Mouse (Mus musculus): Measurements from ENCODE around the gene Slc22a7. TPM values are rescaled to one million over a fixed set of nuclear protein-coding genes. Genes with fewer than 3 reads are reported as not detected.

Slc22a7 gene
- polyA plus RNA-seq, 1 experiment = not detected

DNA sequence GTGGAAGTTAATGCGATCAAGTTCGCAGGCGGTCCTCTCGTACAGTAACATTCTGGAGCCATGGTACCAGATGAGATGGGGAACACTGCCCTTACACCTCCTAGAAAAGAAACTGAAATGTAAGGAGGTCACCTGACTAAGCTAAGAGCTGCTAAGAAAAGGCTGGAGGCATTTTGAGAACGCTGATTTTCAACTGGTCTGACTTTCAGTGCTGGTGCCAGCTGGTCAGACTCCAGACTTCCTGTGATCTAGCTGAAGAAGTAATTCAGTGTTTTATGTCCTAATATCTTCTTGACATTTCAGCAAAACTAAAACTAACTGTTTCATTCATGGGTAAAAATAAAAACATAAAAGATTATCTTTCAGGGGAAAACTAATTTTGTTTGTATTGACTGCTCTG is 19.6 kb downstream of the Slc22a7 start:
- Histone ChIP-seq H3K4me1 (ENCODE audit: control insufficient read depth, insufficient read depth, low read length) (no peaks in the 10 kb centered on the region), H3K4me3 (ENCODE audit: insufficient read depth, low read depth, low read length) (no peak overlapping the region), H3K27ac (ENCODE audit: insufficient read depth, low read depth, low read length) (no peak overlapping the region)
- 39% methylated on average over 5 of the region's 5 CpGs for WGBS
- TF ChIP-seq CTCF (IDR thresholded peaks at IDR 0.05; ENCODE audit: insufficient read depth, low read depth, low read length) (no peak), POLR2A (IDR thresholded peaks at IDR 0.05; ENCODE audit: insufficient read depth, low read depth, low read length) (no peak)

DNA sequence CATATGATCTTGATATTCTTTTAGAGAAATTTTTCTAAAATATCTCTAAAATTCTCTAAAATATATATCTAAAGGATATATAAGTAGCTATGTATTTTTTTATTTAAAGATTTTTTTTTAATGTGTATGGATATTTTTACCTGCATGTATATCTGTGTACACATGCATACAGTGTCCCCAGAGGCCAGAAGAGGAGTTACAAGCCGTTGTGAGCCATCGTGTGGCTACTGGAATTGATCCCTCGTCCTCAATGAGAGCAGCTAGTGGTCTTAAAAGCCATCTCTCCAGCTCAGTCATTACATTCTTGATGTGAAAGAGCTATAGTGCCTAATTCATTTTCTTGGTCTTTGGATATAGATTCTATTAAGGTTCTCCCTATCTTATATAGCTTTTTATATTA is 29.8 kb downstream of the Slc22a7 start:
- Histone ChIP-seq H3K4me3 (ENCODE audit: insufficient read depth, low read depth, low read length) (no peak overlapping the region), H3K27ac (ENCODE audit: insufficient read depth, low read depth, low read length) (no peak overlapping the region), H3K4me1 (ENCODE audit: control insufficient read depth, insufficient read depth, low read length) (no peaks in the 10 kb centered on the region)
- 19% methylated on average over 3 of the region's 3 CpGs for WGBS
- no peak for TF ChIP-seq POLR2A (IDR thresholded peaks at IDR 0.05; ENCODE audit: insufficient read depth, low read depth, low read length)
- no peak for TF ChIP-seq CTCF (IDR thresholded peaks at IDR 0.05; ENCODE audit: insufficient read depth, low read depth, low read length)

DNA sequence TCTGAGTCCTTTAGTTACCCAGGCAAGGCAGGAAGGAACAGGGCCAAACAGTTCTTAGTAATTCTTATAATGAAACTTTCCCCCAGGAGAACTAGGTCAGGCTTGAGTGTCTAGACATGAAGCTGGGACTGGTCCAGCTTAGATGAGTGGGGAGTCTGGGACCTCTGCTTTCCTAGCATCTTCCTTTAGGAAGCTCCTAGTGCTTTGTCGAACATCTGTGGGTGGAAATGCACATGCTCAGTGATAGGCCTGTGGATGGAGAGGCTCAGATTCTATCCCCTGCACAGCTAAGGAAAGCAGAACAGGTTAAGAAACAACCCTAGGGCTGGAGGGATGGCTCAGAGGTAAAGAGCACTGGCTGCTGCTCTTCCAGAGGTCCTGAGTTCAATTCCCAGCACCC is 43.6 kb downstream of the Slc22a7 start:
- no peak overlapping the region for H3K27ac ChIP-seq (ENCODE audit: insufficient read depth, low read depth, low read length)
- H3K4me3 ChIP-seq (ENCODE audit: insufficient read depth, low read depth, low read length) = no peak overlapping the region
- TF ChIP-seq POLR2A (IDR thresholded peaks at IDR 0.05; ENCODE audit: insufficient read depth, low read depth, low read length) (no peak), CTCF (IDR thresholded peaks at IDR 0.05; ENCODE audit: insufficient read depth, low read depth, low read length) (no peak)
- no peaks in the 10 kb centered on the region for H3K4me1 ChIP-seq (ENCODE audit: control insufficient read depth, insufficient read depth, low read length)
- 30% methylated on average over 1 of the region's 1 CpGs for WGBS

DNA sequence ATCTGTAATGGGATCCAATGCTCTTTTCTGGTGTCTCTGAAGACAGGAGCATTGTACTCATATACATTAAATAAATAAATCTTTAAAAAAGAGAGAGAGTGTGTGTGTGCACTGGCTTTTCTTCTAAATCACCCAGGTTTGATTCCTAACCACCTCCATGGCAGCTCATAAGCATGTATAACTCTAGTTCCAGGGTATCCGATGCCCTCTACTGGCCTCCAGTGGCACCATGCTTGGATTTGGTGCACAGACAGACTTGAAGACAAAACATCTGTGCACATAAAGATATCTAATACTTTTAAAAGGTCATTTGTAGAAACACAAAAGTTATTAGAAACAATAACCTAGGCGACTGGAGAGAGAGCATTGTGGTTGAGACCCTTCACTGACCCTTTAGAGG is 45.2 kb downstream of the Slc22a7 start:
- no peak overlapping the region for H3K4me3 ChIP-seq (ENCODE audit: insufficient read depth, low read depth, low read length)
- 43% methylated on average over 2 of the region's 2 CpGs for WGBS
- H3K4me1 ChIP-seq (ENCODE audit: control insufficient read depth, insufficient read depth, low read length) = no peaks in the 10 kb centered on the region
- H3K27ac ChIP-seq (ENCODE audit: insufficient read depth, low read depth, low read length) = no peak overlapping the region
- no peak for TF ChIP-seq POLR2A (IDR thresholded peaks at IDR 0.05; ENCODE audit: insufficient read depth, low read depth, low read length)
- no peak for TF ChIP-seq CTCF (IDR thresholded peaks at IDR 0.05; ENCODE audit: insufficient read depth, low read depth, low read length)

DNA sequence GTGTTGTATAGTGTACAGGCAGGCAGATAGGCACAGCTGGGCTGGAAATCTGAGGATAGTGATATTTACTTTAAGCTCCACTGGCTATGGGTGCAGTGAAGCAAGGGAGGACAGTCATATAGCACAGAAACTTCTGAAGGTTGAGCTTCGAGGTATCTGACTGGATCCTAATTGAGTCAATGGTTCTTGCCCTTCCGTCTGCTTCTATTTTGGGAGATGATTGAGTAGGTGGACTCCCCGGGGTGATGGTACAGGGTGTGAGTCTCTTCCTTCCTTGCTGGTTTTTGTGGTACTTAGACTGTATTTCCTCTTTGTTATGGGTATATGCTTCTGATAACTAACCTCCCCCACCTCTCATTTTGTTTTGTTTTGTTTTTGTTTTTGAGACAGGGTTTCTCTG is 50.1 kb downstream of the Slc22a7 start:
- Histone ChIP-seq H3K4me1 (ENCODE audit: control insufficient read depth, insufficient read depth, low read length) (no peaks in the 10 kb centered on the region; the same call in 1 of the 2 replicates), H3K27ac (ENCODE audit: insufficient read depth, low read depth, low read length) (no peak overlapping the region), H3K4me3 (ENCODE audit: insufficient read depth, low read depth, low read length) (no peak overlapping the region)
- TF ChIP-seq CTCF (IDR thresholded peaks at IDR 0.05; ENCODE audit: insufficient read depth, low read depth, low read length) = no peak
- TF ChIP-seq POLR2A (IDR thresholded peaks at IDR 0.05; ENCODE audit: insufficient read depth, low read depth, low read length) = no peak
- 47% methylated on average over 3 of the region's 3 CpGs for WGBS

DNA sequence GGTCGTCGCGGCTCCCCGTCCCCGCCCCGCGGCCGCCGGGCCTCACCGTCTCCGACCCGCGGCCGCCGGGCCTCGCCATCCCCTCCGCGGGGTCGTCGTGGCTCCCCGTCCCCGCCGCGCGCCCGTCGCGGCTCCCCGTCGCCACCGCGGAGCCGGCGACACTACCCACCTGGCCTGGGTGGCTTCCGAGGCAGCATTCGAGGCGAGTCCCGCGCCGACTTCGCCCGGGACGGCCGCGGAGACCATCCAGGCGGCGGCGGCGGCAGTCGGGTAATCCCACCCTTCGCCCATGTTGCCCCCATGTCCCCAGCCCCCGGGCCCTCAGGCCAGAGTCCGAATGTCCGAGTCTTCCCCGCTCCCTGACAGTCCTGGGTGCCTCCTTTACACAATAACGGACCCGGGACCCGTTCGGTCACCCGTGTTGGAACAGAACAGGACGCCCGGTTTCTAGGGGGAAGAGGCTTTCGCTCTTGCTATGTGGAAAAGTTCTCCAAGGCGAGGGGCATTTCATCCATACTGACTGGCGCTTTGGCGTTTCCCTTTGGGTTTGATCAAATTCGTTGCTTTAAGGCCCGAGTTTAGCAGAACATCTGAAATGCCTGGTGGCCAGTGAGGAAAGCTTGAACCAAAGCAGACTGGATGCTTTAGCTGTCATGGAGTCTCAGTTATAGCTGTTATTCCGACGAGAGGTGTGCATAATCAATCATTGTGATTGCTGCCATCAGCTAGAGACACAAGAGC is 54.0 kb downstream of the Slc22a7 start:
- WGBS = 2% methylated on average over 70 of the region's 70 CpGs
- peak overlapping the region; percentile 84 for H3K4me3 ChIP-seq (ENCODE audit: insufficient read depth, low read depth, low read length)
- TF ChIP-seq CTCF (IDR thresholded peaks at IDR 0.05; ENCODE audit: insufficient read depth, low read depth, low read length) = no peak
- no peak for TF ChIP-seq POLR2A (IDR thresholded peaks at IDR 0.05; ENCODE audit: insufficient read depth, low read depth, low read length)
- H3K27ac ChIP-seq (ENCODE audit: insufficient read depth, low read depth, low read length) = no peak overlapping the region
- H3K4me1 ChIP-seq (ENCODE audit: control insufficient read depth, insufficient read depth, low read length) = no peaks in the 10 kb centered on the region; the same call in 1 of the 2 replicates

DNA sequence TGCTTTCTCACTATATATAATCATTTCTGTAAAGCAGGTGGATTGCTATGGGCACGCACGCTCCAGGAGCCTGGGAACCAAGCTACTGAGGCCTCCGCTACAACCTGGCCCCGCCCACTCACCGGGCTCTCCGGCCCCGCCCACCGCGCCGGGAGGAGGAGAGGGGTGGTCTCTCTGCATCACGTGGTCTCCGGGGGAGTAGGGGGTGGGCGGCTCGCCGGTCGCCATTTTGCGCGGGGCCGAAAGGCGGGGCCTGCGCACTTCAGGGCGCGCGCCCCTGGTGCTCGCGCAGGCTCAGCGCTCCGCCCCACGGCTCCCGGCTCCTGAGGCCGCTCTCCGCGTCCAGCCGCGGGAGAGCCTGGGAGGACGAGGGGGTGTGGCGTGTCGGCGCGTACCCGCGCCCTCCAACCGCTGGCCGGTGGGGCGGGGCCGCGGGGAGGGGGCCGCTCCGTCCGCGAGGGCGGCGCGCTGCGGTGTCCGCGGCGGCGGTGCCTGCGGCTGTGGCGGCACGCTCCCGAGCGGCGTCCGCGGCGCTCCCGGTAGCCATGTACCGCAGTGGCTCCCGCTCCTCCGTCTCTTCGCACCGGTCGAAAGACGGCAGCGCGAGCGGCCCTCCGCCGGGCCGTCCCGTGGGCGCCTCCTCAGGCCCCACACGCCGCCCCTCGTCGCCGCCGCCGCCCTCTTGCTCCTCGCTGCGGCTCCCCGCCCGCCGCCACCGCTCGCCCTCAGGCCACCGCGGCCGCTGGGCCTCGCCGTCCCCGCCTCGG is 54.8 kb downstream of the Slc22a7 start, which contains the start of gene Zfp318:
TSS of gene Zfp318 (plus strand) at position 438 of the 767 bp plus-strand sequence.
- WGBS = 1% methylated on average over 101 of the region's 105 CpGs
- Histone ChIP-seq H3K27ac (ENCODE audit: insufficient read depth, low read depth, low read length) (peak within 1 kb of the TSS; percentile 62), H3K4me3 (ENCODE audit: insufficient read depth, low read depth, low read length) (peak within 1 kb of the TSS; percentile 84), H3K4me1 (ENCODE audit: control insufficient read depth, insufficient read depth, low read length) (no peaks in the 10 kb centered on the region; the same call in 1 of the 2 replicates)
- peak; percentile 81; the same call in 1 of the 2 replicates for TF ChIP-seq POLR2A (IDR thresholded peaks at IDR 0.05; ENCODE audit: insufficient read depth, low read depth, low read length)
- no peak for TF ChIP-seq CTCF (IDR thresholded peaks at IDR 0.05; ENCODE audit: insufficient read depth, low read depth, low read length)

Other genes with a start within 250 kb of the Slc22a7 start
- gene Polh, start 235.8 kb downstream of the Slc22a7 start, polyA plus RNA-seq (2012; ENCODE audit: insufficient read depth, insufficient read length, low replicate concordance, missing spikeins) = not detected in 2 replicates
- 150 TPM in 1 of 2 replicates, not detected in the other for gene Xpo5, start 235.7 kb downstream of the Slc22a7 start, polyA plus RNA-seq (2012; ENCODE audit: insufficient read depth, insufficient read length, low replicate concordance, missing spikeins)
- not detected in 2 replicates for gene Polr1c, start 190.4 kb downstream of the Slc22a7 start, polyA plus RNA-seq (2012; ENCODE audit: insufficient read depth, insufficient read length, low replicate concordance, missing spikeins)
- gene Yipf3, start 190.4 kb downstream of the Slc22a7 start, polyA plus RNA-seq (2012; ENCODE audit: insufficient read depth, insufficient read length, low replicate concordance, missing spikeins) = not detected in 2 replicates
- not detected in 2 replicates for gene Lrrc73, start 184.9 kb downstream of the Slc22a7 start, polyA plus RNA-seq (2012; ENCODE audit: insufficient read depth, insufficient read length, low replicate concordance, missing spikeins)
- gene Tjap1, start 155.4 kb downstream of the Slc22a7 start, polyA plus RNA-seq (2012; ENCODE audit: insufficient read depth, insufficient read length, low replicate concordance, missing spikeins) = not detected in 2 replicates
- gene Dlk2, start 141.0 kb downstream of the Slc22a7 start, polyA plus RNA-seq (2012; ENCODE audit: insufficient read depth, insufficient read length, low replicate concordance, missing spikeins) = not detected in 2 replicates
- gene Abcc10, start 110.1 kb downstream of the Slc22a7 start, polyA plus RNA-seq (2012; ENCODE audit: insufficient read depth, insufficient read length, low replicate concordance, missing spikeins) = not detected in 2 replicates
- not detected in 2 replicates for gene Zfp318, start 54.7 kb downstream of the Slc22a7 start, polyA plus RNA-seq (2012; ENCODE audit: insufficient read depth, insufficient read length, low replicate concordance, missing spikeins)
- gene Crip3, start 9.5 kb downstream of the Slc22a7 start, polyA plus RNA-seq (2012; ENCODE audit: insufficient read depth, insufficient read length, low replicate concordance, missing spikeins) = not detected in 2 replicates
- not detected in 2 replicates for gene Ttbk1, start 49.2 kb upstream of the Slc22a7 start, polyA plus RNA-seq (2012; ENCODE audit: insufficient read depth, insufficient read length, low replicate concordance, missing spikeins)
- not detected in 2 replicates for gene Dnph1, start 58.3 kb upstream of the Slc22a7 start, polyA plus RNA-seq (2012; ENCODE audit: insufficient read depth, insufficient read length, low replicate concordance, missing spikeins)
- gene Cul9, start 107.9 kb upstream of the Slc22a7 start, polyA plus RNA-seq (2012; ENCODE audit: insufficient read depth, insufficient read length, low replicate concordance, missing spikeins) = not detected in 2 replicates
- gene Srf, start 117.7 kb upstream of the Slc22a7 start, polyA plus RNA-seq (2012; ENCODE audit: insufficient read depth, insufficient read length, low replicate concordance, missing spikeins) = not detected in 2 replicates
- gene Ptk7, start 191.0 kb upstream of the Slc22a7 start, polyA plus RNA-seq (2012; ENCODE audit: insufficient read depth, insufficient read length, low replicate concordance, missing spikeins) = not detected in 2 replicates
- gene Klc4, start 207.6 kb upstream of the Slc22a7 start, polyA plus RNA-seq (2012; ENCODE audit: insufficient read depth, insufficient read length, low replicate concordance, missing spikeins) = not detected in 2 replicates
- gene Mrpl2, start 207.8 kb upstream of the Slc22a7 start, polyA plus RNA-seq (2012; ENCODE audit: insufficient read depth, insufficient read length, low replicate concordance, missing spikeins) = not detected in 2 replicates
- not detected in 2 replicates for gene Cul7, start 211.9 kb upstream of the Slc22a7 start, polyA plus RNA-seq (2012; ENCODE audit: insufficient read depth, insufficient read length, low replicate concordance, missing spikeins)
- not detected in 2 replicates for gene Rrp36, start 235.9 kb upstream of the Slc22a7 start, polyA plus RNA-seq (2012; ENCODE audit: insufficient read depth, insufficient read length, low replicate concordance, missing spikeins)
- gene Mea1, start 240.3 kb upstream of the Slc22a7 start, polyA plus RNA-seq (2012; ENCODE audit: insufficient read depth, insufficient read length, low replicate concordance, missing spikeins) = not detected in 2 replicates
- not detected in 2 replicates for gene Klhdc3, start 242.5 kb upstream of the Slc22a7 start, polyA plus RNA-seq (2012; ENCODE audit: insufficient read depth, insufficient read length, low replicate concordance, missing spikeins)

Data from olfactory bulb, adult 2 months (tissue).